In genomic region chr9:101717911-101718310, GRCm38 (mm10) we compare ENCODE assay signal across 18 mouse cellular contexts.
DNase-seq lines count a peak whose midpoint lies in the region; ATAC-seq and TF ChIP-seq lines count a peak whose summit lies in the region.
"Had no signal": no experiment of that assay in that cellular context is flagged by ENCODE, and none has a peak within 500 bp of the region (broad histone marks: within the 10 kb centered on the region; RNA-seq: fewer than 3 reads in every experiment).

No protein-coding gene starts in this region.

- peaks cover 11% of the 10 kb centered on the region for H3K4me1 ChIP-seq in hindbrain, embryonic 14.5 days (replicated peaks; ENCODE audit: control insufficient read depth, insufficient read depth, low read length)
- 0 out of 2 replicates have a peak, but pooled peaks cover 6% of the 10 kb centered on the region for H3K4me1 ChIP-seq in midbrain, postnatal 0 days (ENCODE audit: insufficient read depth, low read length)
- H3K4me1 ChIP-seq in intestine, postnatal 0 days (replicated peaks; ENCODE audit: control insufficient read depth, insufficient read depth, low read length), result no peaks in the 10 kb centered on the region
- H3K4me1 ChIP-seq: intestine, embryonic 15.5 days; limb, embryonic 10.5 days had no signal

- ATAC-seq in hindbrain, embryonic 14.5 days (ENCODE audit: low FRiP score), result peak; percentile 70
- ATAC-seq in midbrain, postnatal 0 days (ENCODE audit: low FRiP score), result peak; percentile 31; the same call in 1 of the 2 replicates
- no peak for ATAC-seq in intestine, postnatal 0 days
- ATAC-seq: intestine, embryonic 15.5 days had no signal

- 29% methylated on average over 2 of the region's 2 CpGs for WGBS in hindbrain, embryonic 14.5 days
- WGBS in midbrain, postnatal 0 days, result 41% methylated on average over 2 of the region's 2 CpGs
- WGBS in intestine, postnatal 0 days, result 38% methylated on average over 2 of the region's 2 CpGs

- H3K9me3 ChIP-seq in hindbrain, embryonic 14.5 days (ENCODE audit: control insufficient read depth, low read length), result no peaks in the 10 kb centered on the region
- no peaks in the 10 kb centered on the region for H3K9me3 ChIP-seq in midbrain, postnatal 0 days (ENCODE audit: low read length)
- H3K9me3 ChIP-seq in intestine, postnatal 0 days (ENCODE audit: control insufficient read depth), result no peaks in the 10 kb centered on the region
- H3K9me3 ChIP-seq: embryonic facial prominence, embryonic 10.5 days; intestine, embryonic 15.5 days; limb, embryonic 10.5 days had no signal

- intact Hi-C loops in left cerebral cortex, postnatal 25 days (cut with DNase I), result no loop called here

- no peak overlapping the region for H3K9ac ChIP-seq in hindbrain, embryonic 14.5 days
- H3K9ac ChIP-seq in midbrain, postnatal 0 days (replicated peaks; ENCODE audit: low read length, poor library complexity, severe bottlenecking), result no peak overlapping the region
- no peak overlapping the region for H3K9ac ChIP-seq in intestine, postnatal 0 days (ENCODE audit: low read depth, low read length)
- H3K9ac ChIP-seq: intestine, embryonic 15.5 days; liver, embryonic 14.5 days had no signal

- no peak overlapping the region for H3K4me2 ChIP-seq in hindbrain, embryonic 14.5 days (replicated peaks)
- no peak overlapping the region for H3K4me2 ChIP-seq in midbrain, postnatal 0 days (ENCODE audit: low read depth, low read length, poor library complexity, severe bottlenecking)
- no peak overlapping the region for H3K4me2 ChIP-seq in intestine, postnatal 0 days (replicated peaks; ENCODE audit: low read depth)
- H3K4me2 ChIP-seq: intestine, embryonic 15.5 days had no signal

- no peak for TF ChIP-seq POLR2A in brain, embryonic 14.5 days (IDR thresholded peaks at IDR 0.05; ENCODE audit: borderline replicate concordance, extremely low read depth, insufficient read depth, insufficient read length, poor library complexity, severe bottlenecking)

- no peak overlapping the region for H3K4me3 ChIP-seq in hindbrain, embryonic 14.5 days (replicated peaks; ENCODE audit: low read length)
- no peak overlapping the region for H3K4me3 ChIP-seq in midbrain, postnatal 0 days (ENCODE audit: low read depth, low read length)
- no peak overlapping the region for H3K4me3 ChIP-seq in intestine, postnatal 0 days (ENCODE audit: low read depth, low read length)
- H3K4me3 ChIP-seq: embryonic facial prominence, embryonic 10.5 days; intestine, embryonic 15.5 days; limb, embryonic 10.5 days had no signal

- no peak for TF ChIP-seq CTCF in brain, embryonic 14.5 days (IDR thresholded peaks at IDR 0.05; ENCODE audit: borderline replicate concordance, extremely low read depth, insufficient read depth, insufficient read length)
- no peak for TF ChIP-seq CTCF in midbrain, postnatal 0 days (IDR thresholded peaks at IDR 0.05)
- no peak for TF ChIP-seq CTCF in intestine, postnatal 0 days (IDR thresholded peaks at IDR 0.05; ENCODE audit: low read depth)

- peak overlapping the region; percentile 54; the same call in 1 of the 2 replicates for H3K27ac ChIP-seq in hindbrain, embryonic 14.5 days
- peak overlapping the region; percentile 13; the same call in 1 of the 2 replicates for H3K27ac ChIP-seq in midbrain, postnatal 0 days (ENCODE audit: low read depth, low read length)
- H3K27ac ChIP-seq in intestine, postnatal 0 days (ENCODE audit: low read depth, low read length), result no peak overlapping the region
- H3K27ac ChIP-seq: embryonic facial prominence, embryonic 10.5 days; intestine, embryonic 15.5 days; limb, embryonic 10.5 days; liver, embryonic 14.5 days had no signal

- H3K27me3 ChIP-seq in hindbrain, embryonic 14.5 days (ENCODE audit: control insufficient read depth, insufficient read depth, low read length), result no peaks in the 10 kb centered on the region
- no peaks in the 10 kb centered on the region for H3K27me3 ChIP-seq in midbrain, postnatal 0 days (ENCODE audit: insufficient read depth, low read length)
- H3K27me3 ChIP-seq in intestine, postnatal 0 days (replicated peaks; ENCODE audit: control insufficient read depth, insufficient read depth, low read length), result no peaks in the 10 kb centered on the region
- H3K27me3 ChIP-seq: intestine, embryonic 15.5 days had no signal

- DNase-seq in ES-CJ7 (ENCODE audit: low read depth, low spot score), result peak; percentile 3
- peak; percentile 72 for DNase-seq in brain, embryonic 14.5 days (ENCODE audit: low read depth)
- DNase-seq in hindbrain, embryonic 14.5 days (ENCODE audit: low spot score), result peak; percentile 37
- DNase-seq in midbrain, postnatal 0 days (ENCODE audit: low spot score), result peak; percentile 62
- no peak for DNase-seq in left cerebral cortex, postnatal 25 days (ENCODE audit: low spot score in 2 of 2)
- no peak for DNase-seq in thymus, postnatal 25 days
- DNase-seq in left cerebral cortex, adult 8-10 months (ENCODE audit: low spot score in 2 of 2), result no peak
- DNase-seq: cerebellum, adult 11-12 months; heart, adult 18-20 months; kidney, postnatal 14 days; lung, postnatal 10 days; spleen, adult 18-20 months had no signal

- no peaks in the 10 kb centered on the region for H3K36me3 ChIP-seq in hindbrain, embryonic 14.5 days (replicated peaks; ENCODE audit: control insufficient read depth, insufficient read depth)
- no peaks in the 10 kb centered on the region for H3K36me3 ChIP-seq in midbrain, postnatal 0 days (ENCODE audit: insufficient read depth, low read length)
- no peaks in the 10 kb centered on the region for H3K36me3 ChIP-seq in intestine, postnatal 0 days (ENCODE audit: control insufficient read depth, insufficient read depth)
- H3K36me3 ChIP-seq: embryonic facial prominence, embryonic 10.5 days; G1E; intestine, embryonic 15.5 days; limb, embryonic 10.5 days had no signal

Comparison
In these comparisons a context has a peak if more than half of its experiments do, and no peak if none do; other contexts are left out.
1. DNase-seq: peak in ES-CJ7 (single experiment), brain, embryonic 14.5 days (single experiment), hindbrain, embryonic 14.5 days (single experiment) and midbrain, postnatal 0 days (single experiment); none in left cerebral cortex, postnatal 25 days (0 of 2), thymus, postnatal 25 days (single experiment) and left cerebral cortex, adult 8-10 months (0 of 2).